Mouse (Mus musculus) ES-Bruce4 (cell line): ENCODE data around the gene Smtnl1. TPM values are rescaled to one million over a fixed set of nuclear protein-coding genes. Genes with fewer than 3 reads are reported as not detected.

Source experiments
- H3K27ac ChIP-seq: 2 replicates; pipeline ENCODE4 v1.5.1; 2012; ENCODE audit warnings: low read length, inconsistent platforms; ENCODE audit not compliant: insufficient read depth
- H3K27me3 ChIP-seq: 2 replicates; pipeline ENCODE4 v1.6.1; 2012; ENCODE audit warnings: mild to moderate bottlenecking, low read length, inconsistent platforms; ENCODE audit not compliant: control insufficient read depth, poor library complexity, insufficient read depth, severe bottlenecking
- H3K36me3 ChIP-seq: 2 replicates; pipeline ENCODE4 v1.6.1; 2012; ENCODE audit warnings: inconsistent platforms, mild to moderate bottlenecking, low read length, moderate library complexity; ENCODE audit not compliant: control insufficient read depth, poor library complexity, insufficient read depth, severe bottlenecking
- H3K4me1 ChIP-seq: one replicate; pipeline ENCODE4 v1.8.1; 2011; ENCODE audit warnings: low read length; ENCODE audit not compliant: control insufficient read depth, insufficient read depth
- H3K4me3 ChIP-seq: 2 replicates; pipeline ENCODE4 v1.5.1; 2011; ENCODE audit warnings: low read depth, mild to moderate bottlenecking, low read length
- H3K9ac ChIP-seq: 2 replicates; pipeline ENCODE4 v1.6.1; 2012; ENCODE audit warnings: low read depth, mild to moderate bottlenecking, inconsistent platforms; ENCODE audit not compliant: poor library complexity, severe bottlenecking
- H3K9me3 ChIP-seq: replicated peaks from 2 replicates; pipeline ENCODE4 v1.6.1; 2012; ENCODE audit warnings: mild to moderate bottlenecking, low read length, inconsistent platforms; ENCODE audit not compliant: control insufficient read depth, poor library complexity, insufficient read depth, severe bottlenecking
- CTCF ChIP-seq: IDR thresholded peaks from one replicate; pipeline ENCODE4 v1.8.1; 2011; ENCODE audit warnings: low read depth, low read length
- EP300 ChIP-seq: IDR thresholded peaks from 2 replicates; pipeline ENCODE4 v1.6.1; 2011; ENCODE audit warnings: low read depth, low read length; ENCODE audit not compliant: insufficient read depth
- POLR2A ChIP-seq: IDR thresholded peaks from one replicate; pipeline ENCODE4 v1.8.1; 2011; ENCODE audit warnings: low read length; ENCODE audit not compliant: insufficient read depth
- polyA plus RNA-seq: library from polyadenylated mRNA; stranded (reverse); fragments of >200 nt; gene quantifications from 2 replicates; pipeline ENCODE4 v1.2.4, GENCODE M21; 2011; ENCODE audit warnings: low read depth; ENCODE audit not compliant: missing spikeins, insufficient read depth, insufficient read length

Gene Smtnl1
- polyA plus RNA-seq, result 2.6 and 2.8 TPM in 2 replicates

- Histone ChIP-seq H3K36me3 (no peaks in the 10 kb centered on the region), H3K9ac (no peak within 1 kb of the TSS), H3K9me3 (no peaks in the 10 kb centered on the region), H3K4me3 (no peak within 1 kb of the TSS), H3K4me1 (no peaks in the 10 kb centered on the region), H3K27me3 (no peaks in the 10 kb centered on the region), H3K27ac (no peak within 1 kb of the TSS)
- TF ChIP-seq POLR2A, result no peak
- TF ChIP-seq EP300, result no peak
- no peak for TF ChIP-seq CTCF
Measured at GRCm38 (mm10) chr2:84822552-84822951, at the start of gene Smtnl1. Gene Smtnl1 (minus strand): TSS chr2:84822652.

GRCm38 (mm10) chr2:84870623-84871160 is 48.2 kb upstream of the Smtnl1 start:
- Histone ChIP-seq H3K9ac (no peak overlapping the region), H3K9me3 (no peaks in the 10 kb centered on the region), H3K27ac (no peak overlapping the region), H3K36me3 (no peaks in the 10 kb centered on the region), H3K4me1 (no peaks in the 10 kb centered on the region), H3K27me3 (peaks cover 18% of the 10 kb centered on the region), H3K4me3 (no peak overlapping the region)
- TF ChIP-seq EP300 (no peak), CTCF (peak; percentile 48)

- no peaks in the 10 kb centered on the region for H3K36me3 ChIP-seq
- H3K4me1 ChIP-seq, result no peaks in the 10 kb centered on the region
- no peak overlapping the region for H3K9ac ChIP-seq
- no peaks in the 10 kb centered on the region for H3K9me3 ChIP-seq
- no peak overlapping the region for H3K4me3 ChIP-seq
- TF ChIP-seq CTCF, result no peak
- no peak for TF ChIP-seq EP300
- TF ChIP-seq POLR2A, result no peak
- peaks cover 18% of the 10 kb centered on the region for H3K27me3 ChIP-seq
- H3K27ac ChIP-seq, result no peak overlapping the region
Measured at GRCm38 (mm10) chr2:84868977-84869376, 46.5 kb upstream of the Smtnl1 start.

- TF ChIP-seq CTCF (peak; percentile 96), EP300 (no peak)
- Histone ChIP-seq H3K36me3 (no peaks in the 10 kb centered on the region), H3K4me1 (no peaks in the 10 kb centered on the region), H3K4me3 (no peak overlapping the region), H3K27me3 (peaks cover 18% of the 10 kb centered on the region), H3K9me3 (no peaks in the 10 kb centered on the region), H3K27ac (no peak overlapping the region), H3K9ac (no peak overlapping the region)
Measured at GRCm38 (mm10) chr2:84868521-84868943, 46.1 kb upstream of the Smtnl1 start.

GRCm38 (mm10) chr2:84865616-84866571 is 43.4 kb upstream of the Smtnl1 start:
- Histone ChIP-seq H3K27me3 (peaks cover 3% of the 10 kb centered on the region; the same call in 1 of the 2 replicates), H3K9ac (peak overlapping the region; percentile 44), H3K4me1 (no peaks in the 10 kb centered on the region), H3K4me3 (peak overlapping the region; percentile 61), H3K36me3 (peaks cover 4% of the 10 kb centered on the region), H3K27ac (no peak overlapping the region), H3K9me3 (no peaks in the 10 kb centered on the region)
- TF ChIP-seq POLR2A, result no peak
- peak; percentile 85 for TF ChIP-seq CTCF

GRCm38 (mm10) chr2:84862231-84862630 is 39.8 kb upstream of the Smtnl1 start:
- H3K4me1 ChIP-seq, result no peaks in the 10 kb centered on the region
- no peaks in the 10 kb centered on the region for H3K9me3 ChIP-seq
- no peak overlapping the region for H3K27ac ChIP-seq
- H3K9ac ChIP-seq, result no peak overlapping the region
- H3K36me3 ChIP-seq, result peaks cover 7% of the 10 kb centered on the region
- peaks cover 3% of the 10 kb centered on the region; the same call in 1 of the 2 replicates for H3K27me3 ChIP-seq
- TF ChIP-seq CTCF (no peak), EP300 (no peak), POLR2A (no peak)
- no peak overlapping the region for H3K4me3 ChIP-seq
